Mouse (Mus musculus): ENCODE results near the gene Hist1h2ae. TPM values are rescaled to one million over a fixed set of nuclear protein-coding genes. Genes with fewer than 3 reads are reported as not detected.

The Hist1h2ae gene
- total RNA-seq, 2 experiments from 2014 or later = 0.45 TPM; not detected in 1

GRCm38 (mm10) chr13:23529480-23530165, 41.4 kb downstream of the Hist1h2ae start:
- no peak for TF ChIP-seq CTCF (IDR thresholded peaks at IDR 0.05)

GRCm38 (mm10) chr13:23529005-23529404, 42.0 kb downstream of the Hist1h2ae start:
- no peak for DNase-seq
- TF ChIP-seq CTCF (IDR thresholded peaks at IDR 0.05) = no peak
- no peak overlapping the region for H3K4me3 ChIP-seq
- no peak overlapping the region for H3K27ac ChIP-seq
- intact Hi-C loops (cut with DNase I) = no loop called here

More at GRCm38 (mm10) chr13:23529480-23530165, 41.4 kb downstream of the Hist1h2ae start:
- DNase-seq = no peak
- H3K27ac ChIP-seq = peak overlapping the region; percentile 95
- peak overlapping the region; percentile 91 for H3K4me3 ChIP-seq
- intact Hi-C loops (cut with DNase I) = loop anchor here (5.0 kb wide), 2 partner anchors 53 to 1817 kb away; partner anchors contain the start of gene Hist1h4d

- Histone ChIP-seq H3K27ac (peak overlapping the region; percentile 20; the same call in 1 of the 2 replicates), H3K4me3 (peak overlapping the region; percentile 73)
- DNase-seq = peak; percentile 85
- no peak for TF ChIP-seq CTCF (IDR thresholded peaks at IDR 0.05)
- intact Hi-C loops (cut with DNase I) = no loop called here
Observed at GRCm38 (mm10) chr13:23526312-23526711, 44.7 kb downstream of the Hist1h2ae start.

DNA sequence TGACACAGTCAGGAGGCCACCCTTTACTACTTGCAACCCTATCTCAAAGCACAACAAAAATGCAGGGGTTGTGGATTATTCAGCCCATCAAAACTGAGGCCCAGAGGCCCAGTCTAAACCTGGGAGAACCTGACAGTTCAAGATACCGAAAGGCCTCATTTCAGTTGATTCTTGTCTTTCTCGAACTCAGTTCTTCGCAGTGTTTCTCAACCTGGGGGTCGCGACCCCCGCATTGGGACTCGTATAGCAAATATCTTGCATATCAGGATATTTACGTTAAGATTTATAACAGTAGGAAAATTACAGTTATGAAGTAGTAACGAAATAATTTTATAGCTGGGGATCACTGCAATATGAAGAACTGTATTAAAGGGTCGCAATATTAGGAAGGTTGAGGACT, 45.1 kb downstream of the Hist1h2ae start:
- intact Hi-C loops (cut with DNase I) = no loop called here
- no peak overlapping the region for H3K27ac ChIP-seq
- no peak for DNase-seq
- TF ChIP-seq CTCF (IDR thresholded peaks at IDR 0.05) = no peak
- peak overlapping the region; percentile 73 for H3K4me3 ChIP-seq

GRCm38 (mm10) chr13:23524654-23525053, 46.4 kb downstream of the Hist1h2ae start:
- intact Hi-C loops (cut with DNase I) = loop anchor here (5.0 kb wide), 1 partner anchor 73 kb away; no protein-coding TSS in a partner anchor
- TF ChIP-seq CTCF (IDR thresholded peaks at IDR 0.05) = peak; percentile 97

GRCm38 (mm10) chr13:23523976-23524375, 47.0 kb downstream of the Hist1h2ae start:
- Histone ChIP-seq H3K4me3 (no peak overlapping the region), H3K27ac (no peak overlapping the region)
- DNase-seq = no peak
- intact Hi-C loops (cut with DNase I) = loop anchor here (5.0 kb wide), 1 partner anchor 73 kb away; no protein-coding TSS in a partner anchor
- no peak for TF ChIP-seq CTCF (IDR thresholded peaks at IDR 0.05)

More at GRCm38 (mm10) chr13:23524654-23525053, 46.4 kb downstream of the Hist1h2ae start:
- Histone ChIP-seq H3K27ac (no peak overlapping the region), H3K4me3 (no peak overlapping the region)
- DNase-seq = peak; percentile 76

GRCm38 (mm10) chr13:23521703-23522102, 49.3 kb downstream of the Hist1h2ae start:
- Histone ChIP-seq H3K27ac (no peak overlapping the region), H3K4me3 (peak overlapping the region; percentile 47)
- DNase-seq = peak; percentile 76
- intact Hi-C loops (cut with DNase I) = loop anchor here (5.0 kb wide), 1 partner anchor 76 kb away; no protein-coding TSS in a partner anchor
- TF ChIP-seq CTCF (IDR thresholded peaks at IDR 0.05) = no peak

Small RNA genes within 50 kb of the gene (microRNA-seq; reads per million reads assigned to microRNA genes)
- gene Gm44297 (not detected), gene Gm44359 (not detected), gene Gm44394 (not detected)

Other genes starting within 250 kb of the Hist1h2ae start
- 10 to 100 TPM in 1 of 2 experiments, 1 to 10 TPM in 1; 8.9 to 12.7 TPM for gene Zfp322a, start 202.0 kb downstream of the Hist1h2ae start, total RNA-seq (2021)
- 1 to 10 TPM; 3.6 to 3.9 TPM for gene Abt1, start 147.4 kb downstream of the Hist1h2ae start, total RNA-seq (2021)
- gene Btn1a1, start 105.3 kb downstream of the Hist1h2ae start, total RNA-seq (2021) = not detected
- gene Btn2a2, start 82.4 kb downstream of the Hist1h2ae start, total RNA-seq (2021) = not detected
- 100 to 1,000 TPM; 131 to 139 TPM for gene Hist1h4h, start 40.2 kb downstream of the Hist1h2ae start, total RNA-seq (2021)
- 1 to 10 TPM in 1 of 2 experiments, not detected in 1; 2.0 TPM for gene Hist1h2af, start 37.3 kb downstream of the Hist1h2ae start, total RNA-seq (2021)
- gene Hist1h3g, start 35.8 kb downstream of the Hist1h2ae start, total RNA-seq (2021) = not detected
- gene Hist1h2bh, start 27.8 kb downstream of the Hist1h2ae start, total RNA-seq (2021) = 1 to 10 TPM in 1 of 2 experiments, under 1 TPM in 1; 0.94 to 1.0 TPM
- gene Hist1h3f, start 27.2 kb downstream of the Hist1h2ae start, total RNA-seq (2021) = 1 to 10 TPM; 2.9 to 4.0 TPM
- 1 to 10 TPM; 7.8 to 8.7 TPM for gene Hist1h4f, start 19.6 kb downstream of the Hist1h2ae start, total RNA-seq (2021)
- gene Hist1h1d, start 18.0 kb downstream of the Hist1h2ae start, total RNA-seq (2021) = under 1 TPM; 0.56 to 0.81 TPM
- gene Hist1h3e, start 8.9 kb downstream of the Hist1h2ae start, total RNA-seq (2021) = 10 to 100 TPM in 1 of 2 experiments, 1 to 10 TPM in 1; 8.3 to 12.9 TPM
- 1 to 10 TPM; 2.9 to 7.6 TPM for gene Hist1h2bg, start 176 bp upstream of the Hist1h2ae start, total RNA-seq (2021)
- gene Hist1h2bf, start 3.0 kb upstream of the Hist1h2ae start, total RNA-seq (2021) = 1 to 10 TPM; 3.6 to 3.8 TPM
- gene Hist1h2ad, start 3.2 kb upstream of the Hist1h2ae start, total RNA-seq (2021) = 1 to 10 TPM; 1.0 to 1.3 TPM
- gene Hist1h3d, start 4.5 kb upstream of the Hist1h2ae start, total RNA-seq (2021) = 1 to 10 TPM; 2.0 to 3.0 TPM
- 10 to 100 TPM; 31.0 to 36.0 TPM for gene Hist1h4d, start 10.4 kb upstream of the Hist1h2ae start, total RNA-seq (2021)
- gene Hist1h2be, start 49.9 kb upstream of the Hist1h2ae start, total RNA-seq (2021) = 10 to 100 TPM; 10.8 to 17.5 TPM
- 10 to 100 TPM; 29.1 to 34.0 TPM for gene Hist1h1e, start 51.3 kb upstream of the Hist1h2ae start, total RNA-seq (2021)
- under 1 TPM; 0.84 to 0.92 TPM for gene Hist1h2ac, start 112.7 kb upstream of the Hist1h2ae start, total RNA-seq (2021)
- gene Hist1h2bc, start 113.0 kb upstream of the Hist1h2ae start, total RNA-seq (2021) = 10 to 100 TPM; 59.1 to 76.4 TPM
- not detected for gene Hist1h1t, start 124.6 kb upstream of the Hist1h2ae start, total RNA-seq (2021)
- 10 to 100 TPM; 49.8 to 61.2 TPM for gene Hist1h4c, start 127.2 kb upstream of the Hist1h2ae start, total RNA-seq (2021)
- 10 to 100 TPM; 16.0 to 18.7 TPM for gene Hfe, start 139.6 kb upstream of the Hist1h2ae start, total RNA-seq (2021)
- 100 to 1,000 TPM; 135 to 164 TPM for gene Hist1h1c, start 167.6 kb upstream of the Hist1h2ae start, total RNA-seq (2021)
- gene Hist1h3c, start 174.4 kb upstream of the Hist1h2ae start, total RNA-seq (2021) = not detected
- 1 to 10 TPM; 1.1 to 2.3 TPM for gene Hist1h2bb, start 175.5 kb upstream of the Hist1h2ae start, total RNA-seq (2021)
- 1 to 10 TPM in 1 of 2 experiments, not detected in 1; 1.9 TPM for gene Hist1h2ab, start 179.9 kb upstream of the Hist1h2ae start, total RNA-seq (2021)
- gene Hist1h3b, start 181.0 kb upstream of the Hist1h2ae start, total RNA-seq (2021) = 1 to 10 TPM; 1.6 to 1.8 TPM
- gene Hist1h4b, start 185.8 kb upstream of the Hist1h2ae start, total RNA-seq (2021) = 1 to 10 TPM; 2.1 to 3.7 TPM
- 1 to 10 TPM in 1 of 2 experiments, under 1 TPM in 1; 0.61 to 1.4 TPM for gene Hist1h4a, start 190.0 kb upstream of the Hist1h2ae start, total RNA-seq (2021)
- 1 to 10 TPM; 2.9 to 4.2 TPM for gene Hist1h3a, start 191.2 kb upstream of the Hist1h2ae start, total RNA-seq (2021)
- 1 to 10 TPM; 1.2 to 1.5 TPM for gene Hist1h1a, start 192.4 kb upstream of the Hist1h2ae start, total RNA-seq (2021)
- not detected for gene Trim38, start 198.7 kb upstream of the Hist1h2ae start, total RNA-seq (2021)
- not detected for gene Slc17a2, start 235.8 kb upstream of the Hist1h2ae start, total RNA-seq (2021)

Data from gastrocnemius, adult 2 months (tissue).